Mouse (Mus musculus) heart, adult 8-10 months (tissue): Measurements from ENCODE around the gene Hsd17b14. TPM values are rescaled to one million over a fixed set of nuclear protein-coding genes. Genes with fewer than 3 reads are reported as not detected.
A peak's percentile ranks its signal among the peaks of the same experiment; 100 is the strongest.
"Not testable (repeated sequence)": the region's sequence is repeated elsewhere in the genome, so short reads cannot be mapped to it uniquely, and the experiment has no call there.

ENCODE experiments used
- DNase-seq: peaks from one replicate; pipeline ENCODE4 v3.0.0; 2022; ENCODE audit warnings: low spot score
- total RNA-seq, 4 experiments: library from RNA; stranded (reverse); gene quantifications; 2 replicates each; pipeline ENCODE4 v1.2.4; 2022

Gene Hsd17b14
- total RNA-seq = 1 to 10 TPM in 3 of 4 experiments, under 1 TPM in 1; 0.40 to 2.0 (median 1.1) TPM

DNA sequence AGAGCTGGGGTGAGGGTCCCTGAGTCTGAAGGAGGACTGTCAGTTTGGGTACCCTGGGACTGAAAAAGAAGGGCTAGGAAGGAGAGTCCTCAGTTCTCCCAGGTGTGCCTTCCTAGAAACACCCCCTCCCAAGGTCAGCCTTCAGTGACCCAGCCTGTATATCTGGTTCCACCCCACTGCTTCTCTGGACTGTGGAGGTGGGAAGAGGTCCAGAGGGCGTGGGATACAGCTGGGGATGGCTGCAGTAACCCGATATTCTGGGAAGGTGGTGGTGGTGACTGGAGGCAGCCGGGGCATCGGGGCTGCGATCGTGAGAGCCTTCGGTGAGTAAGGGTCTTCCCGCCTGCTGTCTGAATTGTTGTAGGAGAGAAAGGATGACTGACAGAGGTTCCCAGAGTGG, at the start of gene Hsd17b14:
Gene Hsd17b14, plus strand, starts transcription at position 150 of the 400 bp plus-strand sequence.
- no peak for DNase-seq

GRCm38 (mm10) chr7:45507583-45507982, 47.1 kb upstream of the Hsd17b14 start:
- DNase-seq = no peak

DNA sequence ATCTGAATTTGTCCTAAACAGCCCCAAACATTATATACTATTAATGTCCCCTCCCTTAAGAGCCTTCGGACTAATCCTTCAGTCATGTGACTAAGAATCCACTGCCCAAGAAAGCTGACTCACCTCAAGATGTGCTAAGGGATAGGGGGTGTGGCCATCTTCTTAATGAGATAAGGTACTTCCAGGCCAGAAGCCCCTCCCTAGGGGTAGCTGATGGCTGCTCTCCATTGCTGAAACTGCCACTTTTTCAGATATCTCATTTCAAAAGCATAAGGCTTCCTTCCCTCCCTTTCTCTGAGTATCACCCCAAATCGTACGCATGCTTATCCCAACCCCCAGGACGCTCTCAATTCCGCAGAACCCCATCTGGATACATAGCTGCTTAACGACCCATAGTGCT, 46.1 kb upstream of the Hsd17b14 start:
- no peak for DNase-seq

DNA sequence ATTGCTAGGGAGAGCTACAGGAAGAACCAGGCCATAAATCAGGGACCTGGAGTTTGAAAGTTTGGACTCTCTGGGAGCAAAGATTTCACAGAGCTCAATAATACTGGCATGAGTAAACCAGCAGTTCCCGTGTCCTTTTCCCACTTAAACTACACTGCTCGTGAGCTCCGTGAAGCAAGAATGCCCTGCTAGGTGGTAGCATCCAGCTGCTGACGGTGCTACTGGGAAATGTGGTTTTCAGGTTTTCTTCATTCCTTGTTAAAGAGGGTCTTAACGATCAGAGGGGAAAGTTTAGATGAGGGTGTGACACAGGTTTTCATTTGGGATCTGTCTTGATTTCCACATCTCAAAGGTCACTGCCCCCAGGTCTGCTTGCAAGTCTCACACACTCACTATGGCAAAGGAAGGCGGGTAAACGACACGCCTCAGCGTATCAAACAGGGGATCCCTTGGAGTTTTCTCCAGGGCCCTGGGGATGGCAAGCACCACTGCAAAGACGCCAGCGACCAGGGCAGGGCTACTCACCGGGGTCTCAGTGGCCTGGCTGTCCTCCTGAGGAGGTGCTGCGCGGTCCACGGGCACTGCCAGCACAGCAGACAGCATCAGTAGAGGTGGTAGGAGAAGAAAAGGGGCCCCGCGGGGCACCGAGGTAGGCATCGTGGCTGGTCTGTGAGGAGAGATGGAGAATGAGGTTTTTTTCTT, 45.4 kb upstream of the Hsd17b14 start:
- DNase-seq = no peak

DNA sequence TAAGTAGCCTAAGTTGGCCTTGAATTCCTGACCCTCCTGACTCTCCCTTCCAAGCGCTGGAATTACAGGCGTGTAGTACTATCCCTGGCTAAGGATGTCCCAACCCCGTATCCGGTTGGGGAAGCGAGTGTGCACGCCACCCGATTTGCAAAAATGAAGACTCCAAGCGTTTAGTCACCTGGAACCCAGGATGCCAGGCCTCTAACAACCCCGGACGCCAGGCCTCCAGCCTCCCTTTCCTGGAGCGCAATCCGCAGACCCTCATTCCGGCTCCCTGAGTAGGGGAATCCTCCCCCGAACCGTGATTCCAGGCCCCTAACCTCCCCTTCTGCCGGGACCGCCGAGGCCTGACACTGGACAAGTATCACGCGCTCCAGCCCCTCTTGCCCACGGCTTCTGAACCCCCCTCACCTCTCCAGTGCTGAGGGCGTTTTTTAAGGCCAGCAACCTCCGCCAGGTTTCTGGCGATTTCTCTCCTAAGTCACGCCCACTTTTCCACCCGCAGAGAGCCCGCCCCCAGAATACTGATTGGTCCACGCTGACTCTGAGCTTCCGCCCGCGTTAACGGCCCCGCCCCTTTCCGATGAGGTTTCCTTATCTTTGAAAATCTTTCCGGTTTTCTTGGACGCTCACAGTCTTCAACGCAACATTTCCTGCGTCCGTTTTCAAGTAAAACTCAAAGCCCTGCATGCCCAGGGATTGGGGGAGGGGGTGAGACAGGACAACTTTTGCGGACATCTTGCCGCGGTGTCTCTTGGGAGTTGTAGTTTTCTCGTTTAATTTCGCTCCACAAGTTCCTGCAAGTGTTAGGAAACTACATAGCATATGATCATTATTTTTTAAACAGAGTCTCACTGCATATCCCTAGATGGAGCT, 44.5 kb upstream of the Hsd17b14 start, which contains the start of gene Nucb1:
Gene Nucb1, minus strand, starts transcription at position 495 of the 876 bp plus-strand sequence.
- peak; percentile 96 for DNase-seq

GRCm38 (mm10) chr7:45514411-45514810, 40.3 kb upstream of the Hsd17b14 start:
- DNase-seq = no peak

DNA sequence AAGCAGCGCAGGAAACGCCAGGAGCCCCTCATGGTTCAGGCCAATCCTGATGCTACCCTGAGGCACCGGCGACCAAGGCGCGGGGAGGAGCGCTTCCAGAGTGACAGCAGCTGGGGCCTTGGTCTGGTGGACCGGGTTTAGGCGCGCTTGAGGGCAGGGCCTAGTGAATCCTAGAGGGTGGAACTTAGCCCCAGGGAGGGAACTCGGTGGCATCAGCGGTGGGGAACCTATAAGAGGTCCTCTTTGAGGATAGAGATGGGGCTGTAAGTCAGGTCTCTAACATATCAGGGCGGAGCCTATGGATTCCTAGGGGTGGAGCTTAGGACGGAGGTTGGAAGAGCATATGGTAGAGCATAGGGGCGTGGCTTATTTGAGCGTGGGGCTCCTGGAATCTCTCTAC, 39.3 kb upstream of the Hsd17b14 start:
- no peak for DNase-seq

DNA sequence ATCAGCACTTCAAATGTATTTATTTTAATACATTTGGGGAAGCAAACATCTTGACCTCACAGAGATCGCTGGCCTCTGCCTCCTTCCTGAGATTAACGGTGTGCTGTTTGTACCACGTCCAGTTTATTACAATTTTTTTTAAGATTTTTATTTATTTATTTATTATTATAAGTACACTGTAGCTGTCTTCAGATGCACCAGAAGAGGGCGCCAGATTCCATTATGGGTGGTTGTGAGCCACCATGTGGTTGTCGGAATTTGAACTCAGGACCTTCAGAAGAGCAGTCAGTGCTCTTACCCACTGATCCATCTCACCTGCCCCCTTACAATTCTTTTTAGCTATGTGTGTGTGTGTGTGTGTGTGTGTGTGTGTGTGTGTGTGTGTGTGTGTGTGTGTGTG, 37.8 kb upstream of the Hsd17b14 start:
- not testable (repeated sequence) for DNase-seq

DNA sequence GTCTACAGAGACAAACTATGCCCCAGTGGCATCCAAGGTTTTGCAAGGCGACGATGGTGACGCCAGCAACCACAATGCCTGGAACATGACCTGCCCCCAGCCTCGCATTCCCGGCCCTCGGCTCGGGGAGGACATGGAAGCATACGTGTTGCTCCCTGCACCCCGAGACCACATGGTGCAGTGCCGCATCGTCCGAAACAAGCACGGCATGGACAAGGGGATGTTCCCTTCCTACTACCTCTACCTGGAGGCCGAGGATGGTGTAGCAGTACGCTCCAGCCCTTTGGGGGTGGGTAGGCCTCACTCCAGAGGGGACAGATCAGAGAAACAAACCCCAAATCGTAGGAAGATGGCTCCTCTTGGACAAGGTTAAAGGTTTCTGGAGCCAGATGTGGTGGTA, 36.1 kb upstream of the Hsd17b14 start:
- no peak for DNase-seq

DNA sequence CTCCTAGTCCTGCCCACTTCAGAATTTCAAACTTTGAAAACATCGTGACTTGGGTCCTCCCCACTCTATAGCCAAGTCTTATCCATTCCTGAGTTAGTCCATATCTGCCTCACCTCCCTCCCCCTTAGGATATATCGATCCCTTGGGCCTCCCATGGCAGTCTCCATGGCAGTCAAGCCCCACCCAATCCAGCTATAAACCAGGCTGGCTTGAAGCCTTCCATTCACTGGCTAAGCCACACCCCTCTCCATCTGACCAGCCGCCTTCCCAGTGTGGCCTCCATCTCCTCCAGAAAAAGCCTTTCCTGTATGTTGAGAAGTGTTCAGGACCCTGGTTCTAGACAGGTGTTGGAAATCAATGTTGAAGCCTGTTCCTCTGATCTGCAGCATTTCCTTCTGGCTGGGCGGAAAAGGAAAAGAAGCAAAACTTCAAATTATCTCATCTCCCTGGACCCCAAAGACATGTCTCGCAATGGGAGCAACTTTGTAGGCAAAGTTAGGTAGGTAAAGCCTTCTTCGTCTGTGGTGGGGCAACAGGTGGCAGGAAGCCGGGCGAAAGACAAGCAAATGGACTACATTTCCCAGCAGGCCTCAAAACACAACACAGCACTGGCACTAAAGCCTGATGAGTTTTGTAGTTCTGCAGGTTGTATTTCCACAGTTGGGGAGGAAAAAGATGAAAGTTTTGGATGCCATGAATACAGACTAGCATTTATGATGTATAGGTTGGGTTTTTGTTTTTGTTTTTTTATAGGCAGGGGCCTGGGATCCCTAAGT, 35.2 kb upstream of the Hsd17b14 start:
- DNase-seq = no peak

- no peak for DNase-seq
Measured at GRCm38 (mm10) chr7:45520605-45521004, 34.1 kb upstream of the Hsd17b14 start.

- DNase-seq = peak; percentile 89
Measured at GRCm38 (mm10) chr7:45521728-45522184, 32.9 kb upstream of the Hsd17b14 start.

- no peak for DNase-seq
Measured at GRCm38 (mm10) chr7:45522194-45522752, 32.4 kb upstream of the Hsd17b14 start.

DNA sequence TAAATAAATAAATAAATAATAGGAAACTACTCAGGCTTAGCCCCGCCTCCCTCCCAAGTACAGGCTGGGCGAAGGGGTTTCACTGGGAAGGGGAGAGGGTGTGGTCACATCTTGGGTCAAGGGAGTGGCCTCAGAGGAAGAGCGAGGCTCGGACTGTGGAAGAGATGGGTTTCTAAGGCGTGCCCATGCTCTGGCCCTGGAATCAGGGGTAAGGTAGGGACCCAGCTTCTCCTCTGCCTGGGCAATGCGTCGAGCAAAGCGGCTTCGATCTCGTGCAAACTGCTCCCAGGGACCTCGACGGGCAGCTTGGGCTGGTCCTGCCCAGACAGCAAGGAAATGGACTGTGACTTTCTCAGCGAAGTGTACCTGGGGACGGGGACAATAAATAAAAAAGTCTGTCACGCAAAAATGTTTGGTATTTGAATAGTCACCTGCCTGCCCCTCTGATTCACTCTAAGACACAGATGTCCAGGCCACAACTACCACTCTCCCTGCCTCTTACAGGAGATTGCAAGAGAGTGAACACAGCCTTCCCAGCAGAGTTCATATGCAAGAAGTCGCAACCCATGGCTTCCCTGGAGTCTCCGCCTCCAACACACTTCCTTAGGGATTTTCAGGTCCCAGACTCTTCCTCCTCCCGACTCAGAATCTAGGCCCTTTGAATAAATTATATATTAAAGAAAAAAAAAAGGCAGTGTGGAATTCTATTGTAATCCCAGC, 31.6 kb upstream of the Hsd17b14 start:
- no peak for DNase-seq

GRCm38 (mm10) chr7:45523678-45524170, 31.0 kb upstream of the Hsd17b14 start:
- no peak for DNase-seq

DNA sequence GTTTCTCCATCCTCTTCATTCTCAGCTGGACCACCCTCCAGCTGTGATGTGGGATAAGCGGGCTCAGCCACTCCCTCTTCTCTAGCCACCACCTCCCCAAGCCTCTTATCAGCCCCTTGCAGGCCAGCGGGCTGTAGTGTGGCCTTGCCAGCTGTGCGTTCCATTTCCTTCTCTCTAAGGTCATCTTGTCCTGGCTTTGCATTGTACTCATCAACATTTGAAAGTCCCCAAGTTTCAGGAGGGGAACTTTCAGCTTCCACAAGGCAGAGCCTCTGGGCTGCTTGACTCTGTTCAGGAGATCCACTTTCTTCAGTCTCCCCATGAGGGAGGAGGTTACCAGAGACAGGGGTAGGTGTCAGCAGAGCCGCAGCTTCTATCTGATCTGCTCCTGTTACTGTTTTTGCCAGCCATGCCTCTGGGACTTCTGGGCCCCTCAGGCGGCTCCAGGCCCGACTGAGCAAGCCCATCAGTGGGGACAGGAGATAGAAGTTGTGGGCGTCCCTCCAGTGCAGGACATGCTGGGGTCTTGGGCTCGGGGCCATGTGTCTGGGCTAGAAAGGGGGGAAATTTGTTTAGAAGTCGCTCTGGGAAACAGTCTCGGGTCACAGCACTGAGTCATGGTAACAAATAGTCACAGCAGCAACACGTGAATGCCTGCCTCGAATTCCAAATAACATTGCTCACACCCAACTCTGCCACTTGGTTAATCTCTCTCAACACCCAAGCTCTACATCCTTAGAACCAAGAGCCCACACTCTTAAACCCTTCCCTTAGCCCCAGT, 29.7 kb upstream of the Hsd17b14 start:
- DNase-seq = peak; percentile 67

GRCm38 (mm10) chr7:45525809-45526473, 28.8 kb upstream of the Hsd17b14 start, which contains the start of the genes Ppp1r15a and Plekha4:
TSS of gene Ppp1r15a (minus strand) at chr7:45526268.
TSS of gene Plekha4 (plus strand) at chr7:45526330.
- peak; percentile 97 for DNase-seq

- DNase-seq = no peak
Measured at GRCm38 (mm10) chr7:45526474-45527120, 28.1 kb upstream of the Hsd17b14 start.

DNA sequence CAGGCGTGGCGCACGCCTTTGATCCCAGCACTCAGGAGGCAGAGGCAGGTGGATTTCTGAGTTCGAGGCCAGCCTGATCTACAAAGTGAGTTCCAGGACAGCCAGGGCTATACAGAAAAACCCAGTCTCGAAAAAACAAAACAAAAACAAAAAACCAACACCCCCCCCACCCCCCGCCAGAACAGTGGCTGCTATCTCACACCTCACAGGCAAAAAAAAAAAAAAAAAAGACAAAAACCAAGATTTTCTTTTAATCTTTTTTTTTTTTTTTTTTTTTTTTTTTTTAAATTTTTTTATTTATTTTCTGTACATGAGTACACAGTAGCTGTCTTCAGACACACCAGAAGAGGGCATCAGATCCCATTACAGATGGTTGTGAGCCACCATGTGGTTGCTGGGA, 27.5 kb upstream of the Hsd17b14 start:
- DNase-seq = not testable (repeated sequence)
